Mouse (Mus musculus): ENCODE measurements at regions not wholly inside any gene's neighbourhood (a gene's known extent, or its start where the extent isn't known, plus 50 kb on each side); places are given as distances from the start of the nearest gene placed in this dataset.

GRCm38 (mm10) chr17:89465883-89466282 lies 265.4 kb upstream of the Fshr start:
- peak; percentile 39 for DNase-seq (ENCODE audit: low read depth, low spot score)
- Histone ChIP-seq H3K27ac (ENCODE audit: insufficient read depth, low read depth, low read length, poor library complexity, severe bottlenecking) (0 out of 2 replicates have a peak overlapping the region, but pooled peaks have one; percentile 50), H3K9ac (ENCODE audit: insufficient read depth, low read depth, low read length, poor library complexity, severe bottlenecking) (no peak overlapping the region), H3K4me3 (ENCODE audit: insufficient read depth in 1 of 2, low read depth in 1 of 2, low read length in 2 of 2, poor library complexity in 1 of 2, severe bottlenecking in 1 of 2) (no peak overlapping the region), H3K36me3 (ENCODE audit: control insufficient read depth, insufficient read depth, low read length, poor library complexity, severe bottlenecking) (no peaks in the 10 kb centered on the region), H3K4me1 (ENCODE audit: control insufficient read depth in 2 of 2, insufficient read depth in 2 of 2, low read length in 2 of 2, poor library complexity in 1 of 2) (no peaks in the 10 kb centered on the region), H3K9me3 (ENCODE audit: control insufficient read depth, insufficient read depth, low read depth, low read length) (no peaks in the 10 kb centered on the region)
- in situ Hi-C loops (cut with MboI; ENCODE audit: low sequenced_read_pairs in 2 of 2, unreplicated experiment in 2 of 2): no loop called here
- TF ChIP-seq CHD2 (IDR thresholded peaks at IDR 0.05; ENCODE audit: low read depth, low read length) (no peak), MAFK (IDR thresholded peaks at IDR 0.05; ENCODE audit: insufficient read depth, low read depth, low read length) (no peak), HCFC1 (IDR thresholded peaks at IDR 0.05; ENCODE audit: borderline replicate concordance, insufficient read depth, low read length) (no peak), ZNF384 (IDR thresholded peaks at IDR 0.05; ENCODE audit: low read depth, low read length) (no peak), ZC3H11A (IDR thresholded peaks at IDR 0.05; ENCODE audit: borderline replicate concordance, low read depth, low read length) (no peak)

DNA sequence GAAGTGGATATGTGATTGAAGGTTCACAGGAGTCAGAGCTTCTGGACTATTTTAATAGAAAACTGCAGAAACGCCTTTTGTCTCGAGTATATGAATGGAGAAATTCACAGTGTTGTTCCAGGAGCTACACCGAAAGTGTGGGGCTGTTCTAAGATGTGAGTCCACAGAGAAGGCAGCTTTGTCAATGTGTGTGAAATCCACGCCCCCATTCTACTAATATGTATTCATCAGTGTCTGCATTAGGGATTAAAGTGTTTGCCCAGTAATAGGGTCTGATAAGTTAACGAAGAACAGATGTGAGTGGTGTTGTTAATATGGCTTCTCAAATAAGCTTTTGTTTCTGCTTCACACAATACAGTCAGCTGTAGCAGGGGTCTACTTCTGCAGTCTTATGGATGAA lies 260.0 kb upstream of the Fshr start:
- in situ Hi-C loops (cut with MboI; ENCODE audit: low sequenced_read_pairs in 2 of 2, unreplicated experiment in 2 of 2): no loop called here
- no peak for DNase-seq (ENCODE audit: low read depth, low spot score)
- Histone ChIP-seq H3K36me3 (ENCODE audit: control insufficient read depth, insufficient read depth, low read length, poor library complexity, severe bottlenecking) (no peaks in the 10 kb centered on the region), H3K4me1 (ENCODE audit: control insufficient read depth in 2 of 2, insufficient read depth in 2 of 2, low read length in 2 of 2, poor library complexity in 1 of 2) (no peaks in the 10 kb centered on the region), H3K4me3 (ENCODE audit: insufficient read depth in 1 of 2, low read depth in 1 of 2, low read length in 2 of 2, poor library complexity in 1 of 2, severe bottlenecking in 1 of 2) (no peak overlapping the region), H3K9me3 (ENCODE audit: control insufficient read depth, insufficient read depth, low read depth, low read length) (no peaks in the 10 kb centered on the region), H3K27ac (ENCODE audit: insufficient read depth, low read depth, low read length, poor library complexity, severe bottlenecking) (no peak overlapping the region), H3K9ac (ENCODE audit: insufficient read depth, low read depth, low read length, poor library complexity, severe bottlenecking) (no peak overlapping the region)
- TF ChIP-seq ZC3H11A (IDR thresholded peaks at IDR 0.05; ENCODE audit: borderline replicate concordance, low read depth, low read length): no peak
- no peak for TF ChIP-seq CHD2 (IDR thresholded peaks at IDR 0.05; ENCODE audit: low read depth, low read length)
- TF ChIP-seq ZNF384 (IDR thresholded peaks at IDR 0.05; ENCODE audit: low read depth, low read length): no peak
- no peak for TF ChIP-seq HCFC1 (IDR thresholded peaks at IDR 0.05; ENCODE audit: borderline replicate concordance, insufficient read depth, low read length)

- H3K4me3 ChIP-seq (ENCODE audit: insufficient read depth in 1 of 2, low read depth in 1 of 2, low read length in 2 of 2, poor library complexity in 1 of 2, severe bottlenecking in 1 of 2): no peak overlapping the region
- no peak for DNase-seq (ENCODE audit: low read depth, low spot score)
- no peak overlapping the region for H3K9ac ChIP-seq (ENCODE audit: insufficient read depth, low read depth, low read length, poor library complexity, severe bottlenecking)
- no peaks in the 10 kb centered on the region for H3K9me3 ChIP-seq (ENCODE audit: control insufficient read depth, insufficient read depth, low read depth, low read length)
- no peaks in the 10 kb centered on the region for H3K4me1 ChIP-seq (ENCODE audit: control insufficient read depth in 2 of 2, insufficient read depth in 2 of 2, low read length in 2 of 2, poor library complexity in 1 of 2)
- H3K27ac ChIP-seq (ENCODE audit: insufficient read depth, low read depth, low read length, poor library complexity, severe bottlenecking): no peak overlapping the region
- TF ChIP-seq ZNF384 (IDR thresholded peaks at IDR 0.05; ENCODE audit: low read depth, low read length) (no peak), CHD2 (IDR thresholded peaks at IDR 0.05; ENCODE audit: low read depth, low read length) (no peak), ZC3H11A (IDR thresholded peaks at IDR 0.05; ENCODE audit: borderline replicate concordance, low read depth, low read length) (no peak), MAFK (IDR thresholded peaks at IDR 0.05; ENCODE audit: insufficient read depth, low read depth, low read length) (no peak), HCFC1 (IDR thresholded peaks at IDR 0.05; ENCODE audit: borderline replicate concordance, insufficient read depth, low read length) (no peak)
- no peaks in the 10 kb centered on the region for H3K36me3 ChIP-seq (ENCODE audit: control insufficient read depth, insufficient read depth, low read length, poor library complexity, severe bottlenecking)
- in situ Hi-C loops (cut with MboI; ENCODE audit: low sequenced_read_pairs in 2 of 2, unreplicated experiment in 2 of 2): no loop called here
Observed at GRCm38 (mm10) chr17:89454301-89454700, 253.8 kb upstream of the Fshr start.

DNA sequence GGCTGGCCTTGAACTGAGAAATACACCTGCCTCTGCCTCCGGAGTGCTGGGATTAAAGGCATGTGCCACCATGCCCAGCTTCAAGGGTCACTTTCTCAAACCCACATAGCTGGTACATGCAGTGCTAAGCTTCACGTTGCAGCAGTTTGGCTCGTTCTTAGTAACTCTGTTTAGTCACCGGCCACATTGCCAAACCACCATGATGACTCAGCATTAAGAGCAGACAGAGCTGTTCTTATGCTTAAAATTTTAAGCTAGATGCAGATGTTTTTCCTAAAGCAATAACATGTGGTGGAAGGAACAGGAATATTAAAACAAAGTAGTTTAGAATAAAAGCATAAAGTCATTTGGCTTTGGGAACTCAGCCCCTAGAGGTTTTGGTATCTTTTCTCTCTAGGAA lies 250.2 kb upstream of the Fshr start:
- Histone ChIP-seq H3K4me1 (ENCODE audit: control insufficient read depth in 2 of 2, insufficient read depth in 2 of 2, low read length in 2 of 2, poor library complexity in 1 of 2) (no peaks in the 10 kb centered on the region), H3K36me3 (ENCODE audit: control insufficient read depth, insufficient read depth, low read length, poor library complexity, severe bottlenecking) (no peaks in the 10 kb centered on the region), H3K9ac (ENCODE audit: insufficient read depth, low read depth, low read length, poor library complexity, severe bottlenecking) (no peak overlapping the region), H3K9me3 (ENCODE audit: control insufficient read depth, insufficient read depth, low read depth, low read length) (peaks cover 2% of the 10 kb centered on the region; the same call in 1 of the 2 replicates), H3K4me3 (ENCODE audit: insufficient read depth in 1 of 2, low read depth in 1 of 2, low read length in 2 of 2, poor library complexity in 1 of 2, severe bottlenecking in 1 of 2) (no peak overlapping the region), H3K27ac (ENCODE audit: insufficient read depth, low read depth, low read length, poor library complexity, severe bottlenecking) (no peak overlapping the region)
- no peak for TF ChIP-seq CHD2 (IDR thresholded peaks at IDR 0.05; ENCODE audit: low read depth, low read length)
- TF ChIP-seq ZC3H11A (IDR thresholded peaks at IDR 0.05; ENCODE audit: borderline replicate concordance, low read depth, low read length): no peak
- peak; percentile 62; the same call in 1 of the 2 replicates for TF ChIP-seq MAFK (IDR thresholded peaks at IDR 0.05; ENCODE audit: insufficient read depth, low read depth, low read length)
- in situ Hi-C loops (cut with MboI; ENCODE audit: low sequenced_read_pairs in 2 of 2, unreplicated experiment in 2 of 2): no loop called here
- no peak for DNase-seq (ENCODE audit: low read depth, low spot score)

DNA sequence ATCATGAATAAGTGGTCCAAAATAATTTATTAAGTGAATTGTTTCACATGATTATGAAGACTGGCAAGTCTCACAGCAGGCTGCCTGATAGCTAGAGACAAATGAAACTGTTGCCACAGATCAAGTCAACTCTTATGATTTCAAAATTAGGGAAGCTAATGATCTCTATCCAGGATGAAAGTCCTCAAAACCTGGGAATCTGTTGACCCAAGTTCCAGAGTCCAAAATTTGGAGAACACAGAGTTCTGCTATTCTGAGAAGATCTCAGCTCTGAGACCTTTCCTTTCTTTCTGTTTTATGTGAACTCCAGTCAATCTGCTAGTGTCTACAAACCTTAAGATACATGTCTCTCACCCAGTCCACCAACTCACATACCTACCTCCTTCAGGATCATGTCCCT lies 248.9 kb upstream of the Fshr start:
- H3K9ac ChIP-seq (ENCODE audit: insufficient read depth, low read depth, low read length, poor library complexity, severe bottlenecking): no peak overlapping the region
- H3K4me1 ChIP-seq (ENCODE audit: control insufficient read depth in 2 of 2, insufficient read depth in 2 of 2, low read length in 2 of 2, poor library complexity in 1 of 2): no peaks in the 10 kb centered on the region
- H3K4me3 ChIP-seq (ENCODE audit: insufficient read depth in 1 of 2, low read depth in 1 of 2, low read length in 2 of 2, poor library complexity in 1 of 2, severe bottlenecking in 1 of 2): no peak overlapping the region
- in situ Hi-C loops (cut with MboI; ENCODE audit: low sequenced_read_pairs in 2 of 2, unreplicated experiment in 2 of 2): no loop called here
- H3K36me3 ChIP-seq (ENCODE audit: control insufficient read depth, insufficient read depth, low read length, poor library complexity, severe bottlenecking): no peaks in the 10 kb centered on the region
- TF ChIP-seq MAFK (IDR thresholded peaks at IDR 0.05; ENCODE audit: insufficient read depth, low read depth, low read length): no peak
- DNase-seq (ENCODE audit: low read depth, low spot score): no peak
- H3K9me3 ChIP-seq (ENCODE audit: control insufficient read depth, insufficient read depth, low read depth, low read length): peaks cover 2% of the 10 kb centered on the region; the same call in 1 of the 2 replicates
- no peak overlapping the region for H3K27ac ChIP-seq (ENCODE audit: insufficient read depth, low read depth, low read length, poor library complexity, severe bottlenecking)
